8 mouse cellular contexts compared by ENCODE assay signal in genomic region chr17:83631783-83632652, GRCm38 (mm10). TPM values are rescaled to one million over a fixed set of nuclear protein-coding genes. Genes with fewer than 3 reads are reported as not detected.
A peak's percentile ranks its signal among the peaks of the same experiment; 100 is the strongest.
DNase-seq lines count a peak whose midpoint lies in the region; ATAC-seq and TF ChIP-seq lines count a peak whose summit lies in the region.

Gene Kcng3 (minus strand): TSS chr17:83631895.

- H3K27ac ChIP-seq in bone marrow macrophage, adult 2 months (ENCODE audit: insufficient read depth, low read depth, low read length): no peak within 1 kb of the TSS
- no peak within 1 kb of the TSS for H3K27ac ChIP-seq in kidney, embryonic 14.5 days (ENCODE audit: low read depth, low read length)
- no peak within 1 kb of the TSS for H3K27ac ChIP-seq in liver, embryonic 14.5 days
- H3K27ac ChIP-seq in neural tube, embryonic 13.5 days (replicated peaks): no peak within 1 kb of the TSS

- 0 out of 2 replicates have a peak, but pooled peaks cover 4% of the 10 kb centered on the region for H3K4me1 ChIP-seq in bone marrow macrophage, adult 2 months (ENCODE audit: control insufficient read depth, insufficient read depth, low read length)
- H3K4me1 ChIP-seq in kidney, embryonic 14.5 days (ENCODE audit: control insufficient read depth, insufficient read depth, low read length): peaks cover 15% of the 10 kb centered on the region
- H3K4me1 ChIP-seq in liver, embryonic 14.5 days (replicated peaks; ENCODE audit: control insufficient read depth in 2 of 2, insufficient read depth in 2 of 2, low read length in 1 of 2): no peaks in the 10 kb centered on the region; a peak in 1 of 4 replicates
- H3K4me1 ChIP-seq in neural tube, embryonic 13.5 days (replicated peaks): peaks cover 31% of the 10 kb centered on the region

- peak; percentile 29 to 38 for DNase-seq in layer of hippocampus, adult 18-20 months (ENCODE audit: low spot score in 2 of 2)
- DNase-seq in layer of hippocampus, adult 9-11 months: no peak
- peak; percentile 25 to 33 for DNase-seq in frontal cortex, postnatal 25 days (ENCODE audit: low spot score in 2 of 2)
- DNase-seq in liver, embryonic 14.5 days (ENCODE audit: low read depth in 3 of 3, low spot score in 3 of 3): peak in 1 of 3 experiments; percentile 30
- DNase-seq in thymus, postnatal 25 days: peak; percentile 36

- H3K27me3 ChIP-seq in kidney, embryonic 14.5 days (ENCODE audit: control insufficient read depth, insufficient read depth, low read length): peaks cover 51% of the 10 kb centered on the region
- H3K27me3 ChIP-seq in liver, embryonic 14.5 days (ENCODE audit: control insufficient read depth, insufficient read depth, low read length): peaks cover 64% of the 10 kb centered on the region
- peaks cover 67% of the 10 kb centered on the region for H3K27me3 ChIP-seq in neural tube, embryonic 13.5 days

- no peak; the same call in 1 of the 2 replicates for TF ChIP-seq CTCF in bone marrow macrophage, adult 2 months (IDR thresholded peaks at IDR 0.05; ENCODE audit: low read depth, low read length)
- no peak for TF ChIP-seq CTCF in liver, embryonic 14.5 days (IDR thresholded peaks at IDR 0.05; ENCODE audit: low read depth)

- H3K4me3 ChIP-seq in bone marrow macrophage, adult 2 months (ENCODE audit: insufficient read depth, low read length): peak within 1 kb of the TSS; percentile 61
- peak within 1 kb of the TSS; percentile 60 for H3K4me3 ChIP-seq in kidney, embryonic 14.5 days (ENCODE audit: low read length)
- peak within 1 kb of the TSS; percentile 44 to 52 for H3K4me3 ChIP-seq in liver, embryonic 14.5 days (ENCODE audit: insufficient read depth in 1 of 2, low read depth in 2 of 2, low read length in 2 of 2)
- peak within 1 kb of the TSS; percentile 56 for H3K4me3 ChIP-seq in neural tube, embryonic 13.5 days

- peak; percentile 55; the same call in 1 of the 2 replicates for ATAC-seq in kidney, embryonic 14.5 days (ENCODE audit: low FRiP score, low TSS enrichment)
- peak; percentile 55; the same call in 1 of the 2 replicates for ATAC-seq in liver, embryonic 14.5 days (ENCODE audit: insufficient read depth)
- ATAC-seq in neural tube, embryonic 13.5 days (ENCODE audit: low read depth): peak; percentile 54

- TF ChIP-seq EP300 in liver, embryonic 14.5 days (IDR thresholded peaks at IDR 0.05; ENCODE audit: low read depth): no peak

- 1% methylated on average over 49 of the region's 86 CpGs for WGBS in kidney, embryonic 14.5 days
- WGBS in liver, embryonic 14.5 days (ENCODE audit: insufficient replicate concordance): under 1% methylated on average over 83 of the region's 86 CpGs
- under 1% methylated on average over 76 of the region's 86 CpGs for WGBS in neural tube, embryonic 13.5 days

- no peaks in the 10 kb centered on the region; the same call in 1 of the 2 replicates for H3K9me3 ChIP-seq in kidney, embryonic 14.5 days (ENCODE audit: control insufficient read depth, low read length)
- H3K9me3 ChIP-seq in liver, embryonic 14.5 days (ENCODE audit: control insufficient read depth, low read length): no peaks in the 10 kb centered on the region
- H3K9me3 ChIP-seq in neural tube, embryonic 13.5 days: no peaks in the 10 kb centered on the region

- H3K9ac ChIP-seq in kidney, embryonic 14.5 days (ENCODE audit: low read depth, low read length): peak within 1 kb of the TSS; percentile 56
- no peak within 1 kb of the TSS for H3K9ac ChIP-seq in liver, embryonic 14.5 days (replicated peaks)
- peak within 1 kb of the TSS; percentile 72 for H3K9ac ChIP-seq in neural tube, embryonic 13.5 days

- H3K36me3 ChIP-seq in kidney, embryonic 14.5 days (ENCODE audit: control insufficient read depth, insufficient read depth, low read length): no peaks in the 10 kb centered on the region
- no peaks in the 10 kb centered on the region for H3K36me3 ChIP-seq in liver, embryonic 14.5 days (replicated peaks; ENCODE audit: control insufficient read depth, insufficient read depth, low read depth)
- H3K36me3 ChIP-seq in neural tube, embryonic 13.5 days: no peaks in the 10 kb centered on the region

- H3K4me2 ChIP-seq in kidney, embryonic 14.5 days (replicated peaks; ENCODE audit: low read depth, low read length): peak within 1 kb of the TSS; percentile 95
- peak within 1 kb of the TSS; percentile 67 for H3K4me2 ChIP-seq in liver, embryonic 14.5 days (ENCODE audit: low read depth)
- peak within 1 kb of the TSS; percentile 86 for H3K4me2 ChIP-seq in neural tube, embryonic 13.5 days

- no peak for TF ChIP-seq POLR2A in bone marrow macrophage, adult 2 months (IDR thresholded peaks at IDR 0.05; ENCODE audit: borderline replicate concordance, low read depth, low read length)

RNA-seq across cellular contexts. Expression of gene Kcng3, which starts in this region (rescaled TPM):
- 10 to 100 TPM in 1 of 2 experiments, 1 to 10 TPM in 1; 9.0 to 10.2 TPM for total RNA-seq in layer of hippocampus, adult 18-20 months (2021)
- polyA plus RNA-seq in bone marrow macrophage, adult 2 months (2012; ENCODE audit: insufficient read depth, insufficient read length, missing spikeins): not detected in 2 replicates
- polyA plus RNA-seq in kidney, embryonic 14.5 days (2014; fragmentation: Nextera tagmentation; extraction: Ambion mirVana): not detected in 2 replicates
- polyA plus RNA-seq in liver, embryonic 14.5 days (2012; rRNA removed): 0.07 and 0.09 TPM in 2 replicates
- polyA plus RNA-seq in liver, embryonic 14.5 days (2014; fragmentation: Nextera tagmentation; extraction: Ambion mirVana): not detected in 2 replicates
- polyA plus RNA-seq in neural tube, embryonic 13.5 days (2015; fragmentation: Nextera tagmentation; extraction: Ambion mirVana): not detected in 2 replicates

Comparison
In these comparisons a context has a peak if more than half of its experiments do, and no peak if none do; other contexts are left out.
1. Peak in ATAC-seq, H3K4me3 ChIP-seq, H3K9ac ChIP-seq and H3K4me2 ChIP-seq in kidney, embryonic 14.5 days; RNA of the gene not detected or under 1 TPM.
2. Peak in ATAC-seq, H3K4me3 ChIP-seq and H3K4me2 ChIP-seq in liver, embryonic 14.5 days; RNA of the gene not detected or under 1 TPM.
3. Peak in ATAC-seq, H3K4me3 ChIP-seq, H3K9ac ChIP-seq and H3K4me2 ChIP-seq in neural tube, embryonic 13.5 days; RNA of the gene not detected or under 1 TPM.